Mouse (Mus musculus) limb, embryonic 12.5 days (tissue): Measurements from ENCODE around the gene Samd3. TPM values are rescaled to one million over a fixed set of nuclear protein-coding genes. Genes with fewer than 3 reads are reported as not detected.

Experiments
- ATAC-seq: fragments of 200-750 bp; cut with Nextera tagmentation; 2 replicates; pipeline ENCODE4 v1.8.0; 2017; ENCODE audit warnings: low read depth, moderate TSS enrichment; ENCODE audit not compliant: insufficient number of reproducible peaks, insufficient read depth, low FRiP score, low TSS enrichment
- H3K27ac ChIP-seq: fragments of 300-500 bp; sonication (generic); 2 replicates; pipeline ENCODE4 v1.5.1; 2016; ENCODE audit warnings: mild to moderate bottlenecking, moderate library complexity
- H3K27me3 ChIP-seq: fragments of 300-500 bp; sonication (generic); 2 replicates; pipeline ENCODE4 v1.6.1; 2016; ENCODE audit warnings: mild to moderate bottlenecking, moderate library complexity
- H3K36me3 ChIP-seq: fragments of 300-500 bp; sonication (generic); 2 replicates; pipeline ENCODE4 v1.6.1; 2016; ENCODE audit warnings: mild to moderate bottlenecking, moderate library complexity
- H3K4me1 ChIP-seq: fragments of 300-500 bp; sonication (generic); replicated peaks from 2 replicates; pipeline ENCODE4 v1.6.1; 2016
- H3K4me2 ChIP-seq: fragments of 300-500 bp; sonication (generic); 2 replicates; pipeline ENCODE4 v1.6.1; 2016; ENCODE audit warnings: mild to moderate bottlenecking, moderate library complexity
- H3K4me3 ChIP-seq: fragments of 300-500 bp; sonication (generic); replicated peaks from 2 replicates; pipeline ENCODE4 v1.5.1; 2016; ENCODE audit warnings: mild to moderate bottlenecking
- H3K9ac ChIP-seq: fragments of 300-500 bp; sonication (generic); replicated peaks from 2 replicates; pipeline ENCODE4 v1.6.1; 2016; ENCODE audit warnings: mild to moderate bottlenecking, moderate library complexity
- H3K9me3 ChIP-seq: fragments of 300-500 bp; sonication (generic); 2 replicates; pipeline ENCODE4 v1.6.1; 2016; ENCODE audit warnings: mild to moderate bottlenecking, moderate library complexity
- WGBS: fragments of 180-500 bp; shearing (Covaris S2); methylation state at CpG from one replicate; pipeline ENCODE4 v1.1.7; 2016; 5-methylcytosine and 5-hydroxymethylcytosine counted together
- polyA plus RNA-seq: library from polyadenylated mRNA; unstranded; fragments of >200 nt; fragmentation: Nextera tagmentation; extraction: Ambion mirVana; gene quantifications from 2 replicates; pipeline ENCODE4 v1.2.1, GENCODE M21; 2016

Samd3 gene
- polyA plus RNA-seq = not detected in 2 replicates

GRCm38 (mm10) chr10:26229488-26229887 is at the start of gene Samd3:
Samd3 (plus strand) TSS chr10:26229707.
- Histone ChIP-seq H3K4me1 (no peaks in the 10 kb centered on the region; the same call in 1 of the 2 replicates), H3K27me3 (no peaks in the 10 kb centered on the region), H3K9ac (no peak within 1 kb of the TSS), H3K4me3 (no peak within 1 kb of the TSS), H3K36me3 (no peaks in the 10 kb centered on the region), H3K4me2 (no peak within 1 kb of the TSS), H3K9me3 (no peaks in the 10 kb centered on the region), H3K27ac (no peak within 1 kb of the TSS)
- no peak for ATAC-seq
- 39% methylated on average over 4 of the region's 4 CpGs for WGBS

DNA sequence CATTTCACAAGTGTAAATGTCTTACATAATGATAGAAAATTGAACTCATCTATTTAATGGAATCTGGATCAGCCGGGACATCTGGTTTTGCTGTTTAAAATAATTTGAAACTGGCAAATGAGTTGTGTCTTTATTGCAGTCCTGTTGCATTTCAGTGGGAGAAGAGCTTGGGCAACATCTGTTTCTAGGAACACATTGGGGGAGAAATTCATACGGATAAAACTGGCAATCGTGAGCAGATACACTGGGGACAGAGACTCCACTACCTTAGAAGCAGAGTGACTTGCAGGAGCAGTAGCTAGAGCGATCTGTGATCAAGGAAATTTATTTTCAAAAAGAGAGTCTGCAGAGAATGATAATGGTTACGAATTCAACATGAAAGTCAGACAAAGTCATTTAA is 44.2 kb upstream of the Samd3 start:
- no peak overlapping the region for H3K9ac ChIP-seq
- ATAC-seq = no peak
- H3K4me3 ChIP-seq = no peak overlapping the region
- H3K4me2 ChIP-seq = no peak overlapping the region
- 55% methylated on average over 5 of the region's 5 CpGs for WGBS
- no peaks in the 10 kb centered on the region for H3K9me3 ChIP-seq
- H3K27me3 ChIP-seq = no peaks in the 10 kb centered on the region
- no peaks in the 10 kb centered on the region for H3K4me1 ChIP-seq
- no peak overlapping the region for H3K27ac ChIP-seq
- no peaks in the 10 kb centered on the region for H3K36me3 ChIP-seq

GRCm38 (mm10) chr10:26190811-26191210 is 38.7 kb upstream of the Samd3 start:
- H3K4me1 ChIP-seq = no peaks in the 10 kb centered on the region
- no peak overlapping the region for H3K4me3 ChIP-seq
- H3K27me3 ChIP-seq = no peaks in the 10 kb centered on the region
- no peaks in the 10 kb centered on the region for H3K36me3 ChIP-seq
- no peak overlapping the region for H3K4me2 ChIP-seq
- H3K9me3 ChIP-seq = no peaks in the 10 kb centered on the region
- 0 out of 2 replicates have a peak overlapping the region, but pooled peaks have one; percentile 13 for H3K27ac ChIP-seq
- H3K9ac ChIP-seq = no peak overlapping the region
- no peak for ATAC-seq

GRCm38 (mm10) chr10:26194892-26195291 is 34.6 kb upstream of the Samd3 start:
- Histone ChIP-seq H3K4me2 (no peak overlapping the region), H3K36me3 (no peaks in the 10 kb centered on the region), H3K9ac (no peak overlapping the region), H3K27me3 (no peaks in the 10 kb centered on the region), H3K27ac (no peak overlapping the region), H3K9me3 (no peaks in the 10 kb centered on the region), H3K4me1 (no peaks in the 10 kb centered on the region), H3K4me3 (no peak overlapping the region)
- ATAC-seq = no peak
- 90% methylated on average over 1 of the region's 1 CpGs for WGBS

- Histone ChIP-seq H3K27me3 (no peaks in the 10 kb centered on the region), H3K9me3 (no peaks in the 10 kb centered on the region), H3K36me3 (no peaks in the 10 kb centered on the region), H3K4me1 (no peaks in the 10 kb centered on the region), H3K27ac (no peak overlapping the region), H3K9ac (no peak overlapping the region), H3K4me2 (no peak overlapping the region), H3K4me3 (no peak overlapping the region)
- 92% methylated on average over 9 of the region's 9 CpGs for WGBS
- no peak for ATAC-seq
These were observed 26.7 kb upstream of the Samd3 start for GRCm38 (mm10) chr10:26202708-26203368.

DNA sequence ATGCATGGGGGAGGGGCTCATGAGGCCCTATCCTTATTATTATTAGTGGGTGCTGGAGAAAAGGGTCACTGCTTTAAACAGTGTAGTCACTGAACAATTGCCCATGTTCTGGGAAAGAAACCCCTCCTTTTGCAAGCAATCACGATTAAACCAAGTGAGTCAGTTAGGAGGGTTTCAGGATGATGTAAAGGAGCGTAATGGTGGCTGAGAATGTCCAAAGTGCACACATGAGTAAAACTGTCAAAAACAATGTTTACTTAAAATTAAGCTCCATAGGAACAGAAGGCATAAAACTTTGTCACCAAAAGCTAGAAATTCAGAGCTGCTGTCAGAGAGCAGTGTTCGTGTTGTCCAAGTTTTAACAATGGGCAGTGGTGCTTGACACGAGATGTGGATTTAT is 8.8 kb upstream of the Samd3 start:
- no peak overlapping the region for H3K9ac ChIP-seq
- ATAC-seq = no peak
- H3K4me3 ChIP-seq = no peak overlapping the region
- H3K4me1 ChIP-seq = no peaks in the 10 kb centered on the region
- H3K27ac ChIP-seq = no peak overlapping the region
- no peaks in the 10 kb centered on the region; the same call in 1 of the 2 replicates for H3K27me3 ChIP-seq
- 79% methylated on average over 4 of the region's 4 CpGs for WGBS
- H3K4me2 ChIP-seq = no peak overlapping the region
- H3K9me3 ChIP-seq = no peaks in the 10 kb centered on the region
- no peaks in the 10 kb centered on the region for H3K36me3 ChIP-seq

DNA sequence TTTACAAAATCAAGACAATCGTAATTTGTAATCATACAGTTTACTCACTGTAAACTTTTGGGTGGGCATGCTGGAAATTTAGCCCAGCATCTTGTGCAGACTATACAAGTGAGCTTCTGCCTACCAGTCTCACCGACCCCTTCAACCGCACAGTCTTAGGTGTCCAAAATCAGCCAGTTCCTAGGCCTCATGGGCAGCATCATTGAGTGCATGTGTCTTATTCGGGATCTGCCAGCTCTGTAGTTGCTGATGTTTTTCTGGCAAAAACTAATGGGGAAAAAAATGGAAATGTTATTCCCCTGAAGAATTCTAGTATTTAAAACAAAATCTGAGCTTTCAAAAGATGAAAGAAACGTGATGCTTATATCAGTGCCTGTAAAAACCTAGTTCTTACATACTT is 3.3 kb upstream of the Samd3 start:
- Histone ChIP-seq H3K9ac (no peak overlapping the region), H3K4me3 (no peak overlapping the region), H3K36me3 (no peaks in the 10 kb centered on the region), H3K27me3 (no peaks in the 10 kb centered on the region), H3K27ac (no peak overlapping the region), H3K4me1 (no peaks in the 10 kb centered on the region; the same call in 1 of the 2 replicates), H3K9me3 (no peaks in the 10 kb centered on the region), H3K4me2 (no peak overlapping the region)
- ATAC-seq = no peak
- 78% methylated on average over 5 of the region's 5 CpGs for WGBS

- H3K36me3 ChIP-seq = no peaks in the 10 kb centered on the region
- no peaks in the 10 kb centered on the region for H3K27me3 ChIP-seq
- H3K4me3 ChIP-seq = no peak overlapping the region
- no peaks in the 10 kb centered on the region; the same call in 1 of the 2 replicates for H3K4me1 ChIP-seq
- 21% methylated on average over 2 of the region's 2 CpGs for WGBS
- no peaks in the 10 kb centered on the region for H3K9me3 ChIP-seq
- no peak overlapping the region for H3K4me2 ChIP-seq
- no peak overlapping the region for H3K27ac ChIP-seq
- no peak for ATAC-seq
- H3K9ac ChIP-seq = no peak overlapping the region
These were observed 2.8 kb upstream of the Samd3 start for GRCm38 (mm10) chr10:26226734-26227133.

GRCm38 (mm10) chr10:26228187-26228586 is 1.3 kb upstream of the Samd3 start:
- Histone ChIP-seq H3K4me3 (no peak overlapping the region), H3K9ac (no peak overlapping the region), H3K36me3 (no peaks in the 10 kb centered on the region), H3K4me2 (no peak overlapping the region), H3K4me1 (no peaks in the 10 kb centered on the region; the same call in 1 of the 2 replicates), H3K27ac (no peak overlapping the region), H3K27me3 (no peaks in the 10 kb centered on the region), H3K9me3 (no peaks in the 10 kb centered on the region)
- no peak for ATAC-seq

DNA sequence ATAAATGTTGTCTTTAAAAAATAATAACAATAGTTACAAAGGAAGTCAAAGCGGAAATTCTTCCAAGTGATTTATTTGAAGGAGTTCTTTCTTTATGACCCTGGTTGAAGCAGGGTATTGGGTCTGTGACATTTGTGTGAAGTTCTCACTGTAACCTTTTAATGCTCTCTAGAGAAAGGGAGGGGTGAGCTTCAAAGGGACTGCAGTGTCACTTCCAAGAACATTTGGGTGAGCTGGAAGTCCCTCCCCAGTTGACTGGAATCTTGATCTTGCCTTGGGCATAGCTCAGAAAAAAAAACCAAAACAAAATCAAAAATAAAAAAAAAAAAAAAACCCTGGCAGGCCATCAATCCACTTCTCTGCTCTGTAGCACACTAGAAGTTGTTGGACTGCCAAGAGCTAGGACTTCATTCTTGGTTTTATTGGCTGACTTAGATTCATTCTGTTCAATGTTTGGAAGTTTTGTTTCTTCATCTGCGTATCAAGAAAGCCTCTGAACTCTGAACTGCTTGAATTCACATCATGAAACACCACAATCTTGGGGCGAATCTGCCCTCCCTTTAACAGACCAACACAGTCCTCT is 2.7 kb downstream of the Samd3 start:
- Histone ChIP-seq H3K27ac (no peak overlapping the region), H3K4me3 (no peak overlapping the region), H3K4me1 (no peaks in the 10 kb centered on the region; the same call in 1 of the 2 replicates), H3K27me3 (no peaks in the 10 kb centered on the region), H3K9me3 (no peaks in the 10 kb centered on the region), H3K36me3 (no peaks in the 10 kb centered on the region), H3K9ac (no peak overlapping the region), H3K4me2 (no peak overlapping the region)
- 81% methylated on average over 3 of the region's 3 CpGs for whole genome bisulfite sequencing
- no peak for ATAC-seq

DNA sequence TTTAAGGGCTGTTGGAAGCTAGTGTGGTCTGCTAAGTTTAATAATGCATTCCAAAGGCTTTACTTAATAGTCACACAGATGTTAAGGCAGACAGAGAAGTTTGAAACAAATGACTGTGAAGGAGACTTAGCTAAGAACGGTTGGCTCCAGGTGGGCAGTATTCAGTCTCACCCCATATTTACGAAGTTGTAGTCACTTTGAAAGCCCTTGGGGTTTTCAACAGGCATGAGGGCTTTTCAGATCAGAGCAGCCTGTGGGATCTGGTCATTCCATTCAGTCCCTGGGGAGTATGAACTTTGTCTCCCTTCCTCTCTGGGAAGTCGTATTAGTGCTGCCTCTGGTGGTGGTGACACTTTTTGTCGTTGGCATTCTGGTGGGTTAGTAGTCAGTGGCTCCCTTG is 9.1 kb downstream of the Samd3 start:
- no peak for ATAC-seq
- 35% methylated on average over 4 of the region's 4 CpGs for WGBS

GRCm38 (mm10) chr10:26239090-26239489 is 9.6 kb downstream of the Samd3 start:
- ATAC-seq = no peak
- Histone ChIP-seq H3K9me3 (no peaks in the 10 kb centered on the region), H3K27ac (no peak overlapping the region), H3K4me2 (no peak overlapping the region), H3K36me3 (no peaks in the 10 kb centered on the region), H3K4me1 (no peaks in the 10 kb centered on the region), H3K27me3 (no peaks in the 10 kb centered on the region), H3K9ac (no peak overlapping the region), H3K4me3 (no peak overlapping the region)
- WGBS = 74% methylated on average over 1 of the region's 1 CpGs

More for the DNA sequence above, 9.1 kb downstream of the Samd3 start:
- H3K9me3 ChIP-seq = no peaks in the 10 kb centered on the region
- H3K4me1 ChIP-seq = no peaks in the 10 kb centered on the region
- no peak overlapping the region for H3K4me3 ChIP-seq
- no peaks in the 10 kb centered on the region for H3K27me3 ChIP-seq
- no peak overlapping the region for H3K4me2 ChIP-seq
- no peak overlapping the region for H3K9ac ChIP-seq
- no peaks in the 10 kb centered on the region for H3K36me3 ChIP-seq
- no peak overlapping the region for H3K27ac ChIP-seq
